Mouse (Mus musculus): ENCODE results near the gene Zbtb48. TPM values are rescaled to one million over a fixed set of nuclear protein-coding genes. Genes with fewer than 3 reads are reported as not detected.

Gene Zbtb48
- total and polyA plus RNA-seq, 3 experiments, result 12.1 to 21.4 TPM; not detected in 1

DNA sequence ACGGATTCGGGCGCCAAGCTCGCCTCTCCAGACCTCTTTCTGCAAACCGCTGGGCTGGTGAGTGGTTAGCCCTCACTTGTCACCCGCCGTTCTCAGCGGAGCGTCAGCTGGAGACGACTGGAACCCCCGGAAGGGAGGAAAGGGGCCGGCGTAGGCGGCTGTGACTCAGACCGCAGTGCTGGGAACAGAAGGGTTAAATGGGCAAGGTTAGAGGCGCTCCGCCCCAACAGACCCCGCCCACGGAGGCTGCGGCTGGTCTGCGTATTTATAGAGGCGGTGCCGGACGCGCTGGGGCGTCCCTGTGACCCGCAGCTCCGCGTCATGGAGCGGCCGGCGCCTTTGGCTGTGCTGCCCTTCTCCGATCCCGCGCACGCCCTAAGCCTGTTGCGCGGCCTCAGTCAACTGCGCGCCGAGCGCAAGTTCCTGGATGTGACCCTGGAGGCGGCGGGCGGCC, 18.8 kb downstream of the Zbtb48 start, which contains the start of gene Klhl21 (continued):
- TF ChIP-seq ZMIZ1 (IDR thresholded peaks at IDR 0.05; ENCODE audit: low read depth, low read length) (peak; percentile 94), ZKSCAN1 (IDR thresholded peaks at IDR 0.05; ENCODE audit: low read depth, low read length) (no peak), MYB (IDR thresholded peaks at IDR 0.05; ENCODE audit: low read depth, low read length) (0 out of 2 replicates have a peak, but pooled peaks have one; percentile 11), GATA1 (IDR thresholded peaks at IDR 0.05; ENCODE audit: low read depth, low read length) (no peak), ZNF384 (IDR thresholded peaks at IDR 0.05; ENCODE audit: low read depth, low read length) (no peak), SMC3 (IDR thresholded peaks at IDR 0.05; ENCODE audit: low read depth, low read length) (no peak), USF1 (IDR thresholded peaks at IDR 0.05; ENCODE audit: low read depth, low read length) (peak; percentile 36; the same call in 1 of the 2 replicates), POLR2A (IDR thresholded peaks at IDR 0.05; ENCODE audit: control insufficient read depth in 1 of 2, insufficient read depth in 1 of 2, low read depth in 1 of 2, low read length in 2 of 2, poor library complexity in 1 of 2) (peak; percentile 93), ZC3H11A (IDR thresholded peaks at IDR 0.05; ENCODE audit: low read depth, low read length) (no peak), BHLHE40 (IDR thresholded peaks at IDR 0.05; ENCODE audit: borderline replicate concordance, low read depth, low read length) (no peak)

DNA sequence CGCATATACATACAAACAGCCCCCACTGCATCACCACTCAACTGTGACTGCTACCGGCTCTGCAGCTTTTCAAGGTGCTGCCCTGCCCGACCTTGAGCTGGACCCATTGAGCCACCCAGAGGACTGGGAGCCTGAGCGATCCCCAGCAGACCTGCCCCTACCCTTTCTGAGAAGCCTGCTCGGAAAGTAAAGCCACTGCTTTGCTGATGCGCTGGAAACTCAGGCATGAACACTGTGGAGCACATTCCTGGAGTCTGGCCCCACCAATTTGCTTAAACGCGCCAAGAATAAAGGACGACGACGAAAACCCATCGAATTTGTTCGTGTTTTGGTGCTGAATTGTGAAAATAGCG, 19.3 kb downstream of the Zbtb48 start:
- H3K79me2 ChIP-seq (ENCODE audit: control insufficient read depth, insufficient read depth, low read length, poor library complexity), result peaks cover 38% of the 10 kb centered on the region
- H3K9me3 ChIP-seq (replicated peaks; ENCODE audit: insufficient read depth, low read length), result no peaks in the 10 kb centered on the region
- H3K4me1 ChIP-seq (ENCODE audit: control insufficient read depth in 1 of 2, insufficient read depth in 2 of 2, low read length in 2 of 2), result peaks cover 0 to 11% of the 10 kb centered on the region in 2 experiments; a peak in 3 of 4 replicates
- H3K4me3 ChIP-seq (ENCODE audit: control insufficient read depth in 1 of 2, insufficient read depth in 1 of 2, low read depth in 2 of 2, low read length in 2 of 2), result peak overlapping the region; percentile 74 to 83
- DNase-seq (ENCODE audit: low read depth, low spot score), result peak; percentile 40
- H3K27me3 ChIP-seq (ENCODE audit: control insufficient read depth in 1 of 2, insufficient read depth in 2 of 2, low read length in 2 of 2), result no peaks in the 10 kb centered on the region
- H3K36me3 ChIP-seq (ENCODE audit: control insufficient read depth in 1 of 2, insufficient read depth in 2 of 2, low read length in 2 of 2), result peaks cover 0 to 5% of the 10 kb centered on the region in 2 experiments; a peak in 1 of 4 replicates
- peak overlapping the region; percentile 40 for H3K9ac ChIP-seq (ENCODE audit: control insufficient read depth, low read depth, low read length, poor library complexity, severe bottlenecking)
- no peak overlapping the region for H3K27ac ChIP-seq (ENCODE audit: control insufficient read depth, low read depth, low read length)
- TF ChIP-seq SIN3A (IDR thresholded peaks at IDR 0.05; ENCODE audit: low read length), result no peak
- TF ChIP-seq BHLHE40 (IDR thresholded peaks at IDR 0.05; ENCODE audit: borderline replicate concordance, low read depth, low read length), result no peak
- no peak for TF ChIP-seq RAD21 (IDR thresholded peaks at IDR 0.05; ENCODE audit: low read depth, low read length)
- no peak for TF ChIP-seq UBTF (IDR thresholded peaks at IDR 0.05; ENCODE audit: borderline replicate concordance, insufficient read depth, low read depth, low read length)
- no peak for TF ChIP-seq ETS1 (IDR thresholded peaks at IDR 0.05; ENCODE audit: low read depth, low read length)
- no peak for TF ChIP-seq GATA1 (IDR thresholded peaks at IDR 0.05; ENCODE audit: low read depth, low read length)
- TF ChIP-seq MYB (IDR thresholded peaks at IDR 0.05; ENCODE audit: low read depth, low read length), result no peak
- no peak for TF ChIP-seq MYC (IDR thresholded peaks at IDR 0.05; ENCODE audit: low read depth, low read length)
- TF ChIP-seq MXI1 (IDR thresholded peaks at IDR 0.05; ENCODE audit: low read depth, low read length), result no peak
- no peak for TF ChIP-seq CHD1 (IDR thresholded peaks at IDR 0.05; ENCODE audit: low read depth, low read length)
- TF ChIP-seq NRF1 (IDR thresholded peaks at IDR 0.05; ENCODE audit: insufficient read depth, low read depth, low read length, poor library complexity, severe bottlenecking), result no peak
- no peak for TF ChIP-seq MAFK (IDR thresholded peaks at IDR 0.05; ENCODE audit: borderline replicate concordance, low read depth, low read length)
